Mouse (Mus musculus) 3T3-L1 (cell line): ENCODE results near the gene Accsl.

ENCODE experiments used
- DNase-seq: peaks from one replicate; pipeline ENCODE4 v3.0.0-alpha.2; 2015; ENCODE audit warnings: low read depth, low spot score

The Accsl gene

DNA sequence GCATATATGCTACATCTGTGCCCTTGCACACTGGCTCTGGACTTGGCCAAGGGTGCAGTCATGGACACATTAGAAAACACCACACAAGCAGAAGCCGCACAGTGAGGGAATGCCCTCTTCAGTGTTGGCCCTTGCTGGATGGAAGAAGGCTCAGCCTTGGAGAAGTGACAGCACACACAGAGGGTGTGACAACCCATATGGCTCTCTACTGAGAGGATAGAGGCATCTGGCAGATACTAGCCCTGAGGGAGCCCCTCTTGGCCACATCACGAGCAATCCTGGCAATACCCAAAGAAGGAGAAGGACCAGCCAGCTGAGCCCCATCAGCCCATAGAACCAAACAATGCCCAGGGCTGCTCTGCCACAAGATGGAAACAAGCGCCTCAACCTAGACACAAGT lies 5.6 kb upstream of the Accsl start:
- DNase-seq = no peak

DNA sequence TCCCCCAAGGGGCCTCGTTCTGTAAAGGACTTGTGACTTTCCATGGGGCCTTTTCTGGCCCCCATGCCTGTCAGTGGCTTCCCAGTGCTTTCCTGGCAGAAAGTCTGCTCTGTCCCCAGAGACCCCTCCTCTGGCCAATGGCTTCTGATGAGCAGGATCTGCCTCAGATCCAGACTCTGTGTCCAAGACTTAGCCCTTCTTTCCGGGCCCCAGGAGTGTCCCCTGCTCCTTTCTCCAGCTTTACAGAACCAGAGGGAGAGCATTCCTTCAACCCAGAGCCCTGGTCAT lies 5.2 kb upstream of the Accsl start:
- DNase-seq = no peak

DNA sequence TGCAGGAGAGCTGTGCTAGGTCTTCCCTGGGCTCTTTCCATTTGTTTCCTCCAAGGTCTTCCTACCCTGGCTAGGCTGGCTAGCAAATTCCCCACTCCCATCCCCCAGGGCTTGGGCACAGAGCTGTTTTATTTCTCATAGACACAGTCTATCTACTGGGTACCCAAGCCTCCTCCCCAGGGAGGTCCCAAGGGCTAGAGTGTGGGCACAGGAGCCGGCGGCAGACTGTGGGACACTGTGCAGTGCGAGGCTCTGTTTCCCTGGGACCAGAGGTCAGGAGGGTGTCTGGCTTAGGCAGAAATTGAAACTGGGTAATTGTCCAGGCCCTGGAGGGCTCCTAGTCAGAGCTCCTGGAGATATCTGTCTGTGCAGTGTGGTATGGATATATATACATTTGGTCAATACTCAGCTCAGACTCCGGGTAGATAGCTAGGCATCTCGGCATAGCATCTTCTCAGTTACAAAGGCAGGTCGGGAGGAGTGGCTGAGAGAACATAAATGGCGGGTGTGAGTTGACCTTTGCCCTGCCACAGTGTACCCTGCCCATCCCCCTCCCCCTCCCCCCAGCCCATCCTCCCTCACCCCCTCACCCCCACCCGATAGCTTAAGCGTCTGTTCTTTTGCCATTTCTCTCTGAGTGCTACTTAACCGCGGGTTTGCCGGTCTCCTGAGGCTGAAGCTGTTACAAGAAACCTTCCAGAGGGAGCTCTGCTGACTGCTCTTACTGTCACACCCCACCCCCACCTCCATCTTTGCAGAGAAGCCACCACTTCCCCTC lies 4.7 kb upstream of the Accsl start:
- DNase-seq = no peak

DNA sequence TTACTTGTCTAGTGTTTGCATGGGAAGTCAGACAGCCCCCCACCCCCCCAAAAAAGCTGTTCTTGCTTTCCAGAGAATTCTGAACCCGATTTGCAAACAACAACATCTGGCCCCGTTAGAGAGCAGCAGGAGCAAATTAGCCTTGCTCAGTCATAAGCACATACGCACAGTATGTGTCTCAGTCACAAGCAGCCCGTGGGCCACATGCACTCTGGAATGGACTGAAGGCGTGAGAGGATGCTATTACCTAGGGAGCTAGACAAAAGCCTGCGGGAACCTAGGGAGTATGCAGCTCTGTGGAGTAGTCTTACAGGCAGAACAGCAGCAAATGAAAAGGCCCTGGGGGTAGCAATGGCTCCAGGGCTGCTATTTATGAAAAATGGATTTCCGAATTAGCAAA lies 3.3 kb upstream of the Accsl start:
- no peak for DNase-seq

DNA sequence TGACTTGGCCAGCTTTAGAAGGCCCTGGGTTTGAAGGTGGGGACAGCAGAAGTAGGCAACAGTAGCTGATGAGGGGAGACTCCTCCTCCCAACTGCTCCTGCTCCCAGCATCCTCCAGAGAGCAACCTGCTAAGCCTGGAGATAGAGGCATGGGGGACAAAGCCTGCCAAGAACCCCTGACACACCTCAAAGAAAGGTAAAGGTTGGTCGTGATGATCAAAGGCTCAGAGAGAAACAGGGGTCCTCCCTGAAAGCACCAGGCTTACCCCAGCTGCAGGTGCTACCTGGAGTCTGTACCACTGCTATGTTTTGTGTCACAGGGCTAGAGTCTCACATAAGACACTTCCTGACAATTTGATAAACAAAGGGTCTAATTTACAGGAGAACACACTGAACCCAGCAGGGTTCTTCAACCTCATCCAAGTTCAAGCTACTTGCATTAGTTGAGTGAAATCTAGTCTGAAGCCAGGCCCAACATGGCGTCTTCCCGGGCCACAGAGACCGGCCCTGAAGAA lies 2.5 kb upstream of the Accsl start:
- DNase-seq = no peak

DNA sequence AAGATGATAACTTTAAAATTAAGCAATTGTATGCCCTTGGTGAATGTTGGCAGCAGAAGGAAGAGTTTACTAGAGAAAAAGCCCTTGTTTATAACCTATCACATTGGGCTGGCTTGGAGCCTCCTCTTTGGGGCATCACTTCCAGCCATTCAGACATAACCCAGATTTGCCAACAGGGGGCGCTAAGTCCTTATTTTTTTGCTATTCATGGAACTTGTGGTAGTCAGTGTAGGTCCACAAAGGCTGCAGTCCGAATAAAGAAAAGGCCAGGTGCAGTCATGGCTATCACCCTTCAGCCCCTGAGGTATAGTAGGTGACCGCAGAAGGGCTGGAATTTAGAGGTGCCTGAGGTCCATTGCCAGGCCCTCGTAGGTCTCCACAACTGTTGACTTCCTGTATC lies 1.9 kb upstream of the Accsl start:
- peak; percentile 94 for DNase-seq

DNA sequence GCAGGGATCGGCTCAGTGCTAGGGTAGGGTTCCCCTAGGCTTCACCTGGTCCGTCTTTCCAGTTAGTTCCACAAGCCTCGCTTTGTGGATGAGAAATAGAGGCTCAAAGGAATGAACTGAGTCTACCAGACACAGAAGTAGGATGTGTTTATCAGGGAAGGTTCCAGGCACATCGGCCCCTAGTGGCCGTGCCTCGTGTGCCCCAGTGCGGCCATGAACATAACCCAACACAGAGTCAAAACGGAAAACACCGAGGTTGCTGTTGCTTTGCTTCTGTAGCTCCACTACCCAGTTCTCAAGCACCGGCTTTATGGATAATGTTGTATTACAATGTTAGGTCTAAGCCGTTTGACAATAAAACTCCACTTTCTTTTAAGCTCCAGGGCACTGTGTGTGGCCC lies 391 bp downstream of the Accsl start:
- no peak for DNase-seq

DNA sequence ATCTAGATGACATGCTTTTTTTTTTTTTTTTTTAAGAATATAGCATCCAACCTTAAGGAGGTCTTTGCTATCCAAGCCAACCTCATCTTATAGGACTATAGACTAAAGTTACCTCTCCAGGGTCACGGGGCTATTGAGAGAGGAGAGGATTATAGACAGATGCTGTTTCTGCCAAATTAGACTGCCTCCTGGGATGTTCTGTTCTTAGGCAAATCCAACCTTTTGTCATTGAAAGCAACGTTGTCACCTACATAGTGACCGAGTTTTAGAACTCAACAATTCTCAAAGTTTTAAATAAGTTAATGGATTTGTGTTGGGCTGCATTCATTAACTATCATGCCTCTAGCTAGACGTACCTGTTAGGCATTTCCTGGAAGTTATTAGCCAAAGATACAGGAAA lies 5.7 kb downstream of the Accsl start:
- DNase-seq = no peak

DNA sequence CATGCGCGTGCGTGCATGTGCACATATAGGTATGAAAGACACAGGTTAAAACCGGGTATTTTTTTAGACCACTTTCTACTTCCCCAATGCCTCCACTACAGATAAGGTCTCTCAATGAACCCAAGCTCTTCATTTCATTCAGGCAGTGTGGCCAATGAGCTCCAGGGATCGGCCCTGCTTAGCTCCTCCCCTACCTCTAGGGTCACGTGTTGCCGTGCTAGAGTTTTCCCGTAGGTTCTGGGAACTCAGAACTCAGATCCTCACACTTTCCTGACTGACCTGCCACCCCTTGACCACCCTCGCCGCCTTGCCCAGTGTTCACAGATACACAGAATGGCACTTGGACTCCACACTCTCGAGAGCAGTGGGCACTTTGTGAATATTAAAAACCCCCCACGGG lies 10.1 kb downstream of the Accsl start:
- no peak for DNase-seq

DNA sequence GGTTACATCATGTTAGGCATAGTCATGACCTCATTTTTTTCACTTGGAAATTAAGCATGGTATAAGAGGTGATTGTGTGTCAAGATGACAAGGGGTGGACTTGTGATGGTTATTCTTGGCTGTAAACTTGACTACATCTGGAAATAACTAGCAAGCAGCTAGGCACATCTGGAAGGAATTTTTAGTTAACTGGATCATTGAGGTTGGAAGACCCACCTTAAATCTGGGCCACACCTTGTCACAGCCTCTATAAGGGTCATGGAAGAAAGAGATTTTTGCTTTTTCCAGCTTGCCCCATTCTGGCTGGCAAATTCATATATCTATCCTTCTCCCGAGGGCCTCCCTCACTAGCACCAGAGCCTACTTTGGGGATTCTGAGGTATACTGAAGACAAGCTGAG lies 17.7 kb downstream of the Accsl start:
- peak; percentile 68 for DNase-seq

DNA sequence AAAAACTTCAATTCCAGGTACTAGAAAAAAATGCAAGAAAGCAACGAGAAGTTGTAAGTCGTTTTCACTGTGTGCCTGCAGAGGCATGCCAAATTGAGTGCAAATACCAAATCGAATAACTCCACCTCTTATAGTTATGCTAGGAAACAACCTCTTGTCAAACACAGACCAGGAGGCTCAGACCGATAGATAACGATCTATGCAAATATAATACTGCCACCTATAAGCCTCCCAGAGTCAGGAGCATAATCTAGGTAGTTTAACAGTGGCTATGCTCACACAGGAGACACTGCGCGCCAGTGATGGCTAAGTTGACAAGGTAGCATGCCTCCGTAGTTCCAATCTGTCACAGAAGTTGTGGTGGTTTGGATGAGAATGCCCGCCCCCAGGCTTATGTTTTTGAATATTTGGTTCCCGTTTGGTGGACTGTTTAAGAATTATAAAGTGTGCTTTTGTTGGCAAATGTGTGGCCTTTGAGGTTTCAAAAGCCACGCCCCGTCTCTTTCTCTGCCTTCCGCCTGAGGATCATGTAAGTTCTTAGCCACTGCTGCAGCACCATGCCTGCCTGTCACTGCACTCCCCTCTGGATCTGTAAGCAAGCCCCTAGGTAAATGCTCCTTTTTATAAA lies 18.5 kb downstream of the Accsl start:
- peak; percentile 68 for DNase-seq

DNA sequence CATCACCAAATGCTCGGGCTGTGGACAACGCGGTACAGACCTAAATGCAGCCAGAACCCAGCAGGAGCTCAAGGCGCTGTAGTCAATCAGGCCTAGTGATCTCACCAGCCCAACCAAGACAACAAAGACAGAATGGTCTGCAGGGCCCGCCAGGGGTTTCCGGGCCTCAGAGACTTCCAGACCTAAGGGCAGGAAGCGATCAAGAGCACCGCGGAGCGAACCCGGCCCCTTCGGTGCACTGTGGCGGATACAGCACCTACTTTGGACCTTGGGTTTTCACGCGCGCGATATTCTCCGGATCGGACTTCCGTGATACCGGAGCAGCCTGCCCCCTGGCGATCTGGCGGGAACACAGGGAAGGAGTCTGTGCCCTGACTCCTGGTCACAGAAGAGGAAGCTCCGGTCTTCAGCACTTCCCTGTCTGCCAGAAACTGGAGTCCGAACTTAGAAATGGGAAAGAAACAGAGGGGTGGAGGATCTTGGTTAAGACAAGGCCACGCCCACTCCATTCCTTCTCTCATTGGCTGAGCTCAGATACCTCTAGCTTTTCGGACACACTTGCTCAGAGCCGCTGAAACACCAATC lies 19.4 kb downstream of the Accsl start, which contains the start of gene Accs:
Gene Accs (minus strand): TSS at position 439 of the 585 bp plus-strand sequence.
- DNase-seq = peak; percentile 99

DNA sequence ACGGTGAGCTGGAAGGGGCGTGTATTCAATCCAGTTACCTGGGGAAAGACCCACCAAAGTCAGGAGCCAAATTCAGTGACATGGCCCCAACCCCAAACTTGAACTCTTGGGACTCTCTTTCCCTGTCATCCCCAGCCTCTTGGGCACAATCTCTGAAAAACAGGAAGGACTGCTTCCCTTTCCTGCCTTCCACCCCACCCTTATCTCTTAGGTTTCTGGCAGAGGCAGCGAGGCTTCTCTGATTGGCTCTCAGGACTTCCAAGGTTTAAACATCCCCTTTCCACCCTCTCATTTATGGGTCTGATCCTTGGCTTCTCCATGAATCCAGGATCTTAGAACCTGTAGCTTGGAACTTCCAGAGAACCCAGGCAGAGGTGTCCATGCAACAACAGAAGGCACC lies 27.6 kb downstream of the Accsl start:
- DNase-seq = no peak

DNA sequence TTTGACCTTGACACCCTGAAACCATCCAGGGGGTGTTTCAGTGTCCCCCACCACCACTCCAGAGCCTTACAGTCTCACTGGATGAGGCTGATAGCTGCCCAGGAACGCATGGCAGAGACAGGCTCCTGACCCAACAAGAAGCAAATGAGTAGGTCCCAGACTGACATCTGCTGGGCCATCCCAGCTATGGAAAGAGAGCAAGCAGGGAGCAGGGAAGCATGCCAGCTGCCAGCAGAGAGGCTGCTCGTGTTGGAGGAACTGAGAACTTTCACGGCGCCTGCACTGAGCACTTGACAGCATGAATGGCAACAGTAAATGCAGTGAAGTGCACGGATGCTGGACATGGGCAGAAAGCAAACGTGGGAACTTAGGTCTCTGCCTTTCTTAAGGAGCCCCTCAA lies 28.8 kb downstream of the Accsl start:
- DNase-seq = no peak

DNA sequence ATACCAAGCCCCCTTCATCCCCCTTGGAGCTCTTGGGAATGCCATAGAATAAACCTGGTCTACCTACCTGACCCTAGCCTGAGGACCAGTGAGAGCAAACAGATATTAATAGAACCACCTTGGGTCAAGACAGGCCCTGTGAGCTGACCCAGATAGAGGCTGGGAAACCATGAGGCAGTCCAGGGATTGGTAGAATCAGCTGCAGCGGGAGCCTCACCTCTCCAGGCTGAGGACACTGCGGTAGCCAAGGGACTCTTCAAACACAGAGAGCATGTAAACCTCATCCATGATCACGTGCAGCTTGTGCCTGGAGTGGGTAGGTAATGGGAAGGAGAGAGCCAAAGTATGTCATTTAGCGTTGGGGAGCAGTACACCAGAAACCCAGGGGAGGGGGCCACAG lies 30.0 kb downstream of the Accsl start:
- DNase-seq = no peak

DNA sequence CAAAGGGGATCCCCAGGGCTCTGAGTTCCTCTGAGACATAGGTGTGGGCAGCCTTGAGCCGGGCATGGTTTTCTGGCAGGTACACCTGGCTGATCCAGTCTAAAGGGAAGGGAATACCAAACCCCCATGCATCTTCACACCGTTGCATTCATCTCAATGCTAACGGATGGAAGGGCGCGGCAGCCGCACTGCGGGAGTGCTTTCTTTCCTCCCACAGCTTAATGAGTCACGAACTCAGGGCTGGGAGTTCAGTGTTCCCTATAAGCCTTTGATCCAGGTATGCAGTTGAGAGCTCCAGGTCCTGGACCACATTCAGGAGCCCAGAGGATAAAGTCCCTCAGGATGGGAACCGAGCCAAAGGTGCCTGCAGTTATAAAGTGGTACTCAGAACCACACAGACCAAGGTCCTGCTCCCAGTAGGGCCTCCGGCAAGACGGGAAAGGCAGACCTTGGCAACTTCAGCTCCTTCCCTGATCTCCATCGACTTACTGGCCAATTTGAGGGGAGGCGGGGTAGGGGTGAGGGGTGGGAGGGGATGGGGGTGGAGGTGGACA lies 32.6 kb downstream of the Accsl start:
- DNase-seq = no peak

DNA sequence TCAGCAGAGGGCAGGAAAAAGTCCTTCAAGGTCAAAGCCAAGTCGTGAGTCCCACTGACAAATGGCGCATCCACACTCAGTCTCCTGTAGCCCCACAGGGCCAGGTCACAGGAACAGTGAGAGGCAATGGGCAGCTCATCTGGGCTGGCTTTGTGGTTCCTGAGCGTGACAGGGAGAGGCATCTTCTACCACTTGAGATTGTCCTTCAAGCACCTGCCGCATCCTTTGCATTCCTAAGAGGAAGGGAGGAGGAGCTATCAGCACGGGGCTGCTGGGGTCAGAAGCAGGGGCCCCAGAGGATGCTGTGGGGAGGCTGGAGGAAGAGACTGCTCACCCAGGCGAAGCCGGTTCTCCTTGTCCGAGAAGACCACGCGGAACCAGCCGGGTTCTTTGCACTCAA lies 33.4 kb downstream of the Accsl start:
- no peak for DNase-seq

DNA sequence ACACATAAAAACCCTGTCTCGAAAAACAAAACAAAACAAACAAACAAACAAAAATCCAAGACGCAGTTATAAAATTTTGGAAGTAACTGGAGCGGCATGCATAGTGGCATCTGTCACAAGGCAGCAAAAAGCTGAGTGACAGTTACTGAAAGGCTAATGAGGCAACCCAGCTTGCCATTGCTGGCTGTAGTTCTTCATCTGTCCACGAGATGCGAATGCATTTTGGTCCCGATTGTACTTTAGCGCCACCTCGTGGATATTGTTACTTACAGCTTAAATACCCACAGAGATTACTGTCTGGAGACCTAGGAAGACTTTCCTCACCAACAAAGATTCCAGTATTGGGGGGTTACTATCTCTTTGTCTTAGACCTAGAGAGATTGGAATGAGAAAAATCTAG lies 45.4 kb downstream of the Accsl start:
- DNase-seq = peak; percentile 98

DNA sequence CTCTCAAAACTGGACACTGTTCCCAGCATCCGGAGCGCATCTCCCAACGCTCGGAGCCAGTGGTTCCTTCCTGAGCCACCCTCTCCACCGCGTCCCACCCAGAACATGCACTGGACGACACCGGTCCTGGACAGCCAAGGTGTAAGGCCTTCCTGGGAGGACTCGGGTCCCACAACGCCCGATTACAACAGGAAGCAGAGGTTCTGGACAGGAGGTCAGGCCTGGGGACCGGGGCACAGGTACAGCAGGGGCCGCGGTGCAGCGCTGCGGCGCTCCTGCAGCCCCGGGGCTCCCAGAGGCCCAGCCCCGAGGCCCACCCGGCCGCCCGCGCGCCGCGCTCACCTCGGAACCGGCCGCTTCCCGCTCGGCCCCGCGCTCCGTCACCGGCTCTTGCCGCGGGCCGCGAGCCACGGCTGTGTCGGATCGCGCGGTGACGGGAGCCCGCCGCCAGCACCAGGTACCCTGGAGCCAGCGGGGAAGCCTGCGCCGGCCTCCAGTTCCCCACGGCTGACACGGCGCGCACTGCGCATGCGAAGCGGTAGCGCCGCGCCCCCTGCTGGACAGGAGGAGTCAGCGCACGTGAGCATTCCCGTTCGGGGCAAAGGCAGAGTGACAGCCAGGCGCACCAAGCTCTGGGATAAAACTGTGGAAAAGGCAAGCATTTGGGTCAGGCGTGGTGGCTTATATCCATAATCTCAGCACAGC lies 46.8 kb downstream of the Accsl start, which contains the start of gene Ext2:
Gene Ext2 (minus strand): TSS at position 524 of the 705 bp plus-strand sequence.
- DNase-seq = peak; percentile 88

DNA sequence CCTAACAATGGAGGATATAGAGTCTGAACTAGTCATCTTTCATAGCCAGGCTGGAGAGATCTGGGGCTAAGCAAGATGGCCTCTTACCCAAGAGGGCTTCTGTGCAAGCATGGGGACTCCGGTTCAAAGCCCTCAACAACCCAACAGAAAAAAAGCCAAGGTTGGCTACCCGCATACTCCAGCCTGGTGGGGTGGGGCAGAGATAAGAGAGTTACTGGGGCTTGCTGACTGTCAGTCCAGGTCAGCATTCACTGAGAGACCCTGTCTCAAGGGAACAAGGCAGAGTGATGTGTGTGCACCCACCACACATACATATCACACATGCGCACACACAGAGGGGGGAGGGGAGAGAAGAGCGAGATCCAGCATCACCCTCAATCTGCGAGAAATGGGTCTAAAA lies 51.2 kb downstream of the Accsl start:
- DNase-seq = no peak

DNA sequence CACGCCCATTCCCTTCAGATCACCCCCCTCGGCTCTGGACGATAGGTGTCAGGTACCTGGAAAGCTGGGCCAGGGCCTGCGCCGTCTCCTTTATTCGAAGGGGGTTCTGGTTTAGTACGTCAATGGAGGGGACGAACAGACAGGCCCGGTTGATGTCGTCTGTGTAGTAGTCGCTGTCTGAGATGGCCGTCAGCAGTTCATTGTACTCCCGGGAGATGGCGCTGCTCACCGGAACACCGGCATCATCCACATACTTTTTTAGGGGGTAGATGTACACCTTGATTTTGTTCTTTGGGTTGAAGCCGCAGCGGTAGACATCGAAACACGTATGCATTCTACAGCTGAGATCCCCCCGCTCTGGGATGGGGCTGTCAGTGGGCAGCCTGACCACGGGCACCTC lies 55.6 kb downstream of the Accsl start:
- no peak for DNase-seq

DNA sequence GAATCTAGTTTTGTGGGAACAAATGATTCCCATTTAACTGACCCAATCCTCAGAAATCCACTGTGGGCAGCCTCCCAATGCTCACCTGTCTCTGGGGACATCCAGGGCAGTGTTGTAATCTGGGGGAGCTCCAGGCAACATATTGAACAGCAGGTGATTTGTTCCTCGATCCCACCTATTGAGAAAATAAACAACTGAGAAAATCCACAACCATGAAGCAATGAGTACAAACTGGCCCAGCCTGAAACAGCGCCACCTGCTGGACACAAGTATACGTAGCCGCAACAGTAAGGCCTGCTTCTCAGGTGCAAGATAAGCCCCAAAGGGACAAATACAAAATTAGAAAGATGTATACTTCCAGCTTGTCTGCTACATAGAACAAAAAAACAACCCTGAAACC lies 57.1 kb downstream of the Accsl start:
- DNase-seq = peak; percentile 80
